Mouse (Mus musculus) megakaryocyte, embryonic 14.5 days (primary cell): ENCODE results near the gene Lyrm4.

Experiments used
- FLI1 ChIP-seq: IDR thresholded peaks from 2 replicates; pipeline ENCODE4 v1.6.1; 2012; ENCODE audit warnings: low read length, inconsistent platforms, mixed read lengths
- GATA1 ChIP-seq: IDR thresholded peaks from 3 replicates; pipeline ENCODE4 v1.6.1; 2012; ENCODE audit warnings: mixed read lengths, low read length, inconsistent platforms, borderline replicate concordance

DNA sequence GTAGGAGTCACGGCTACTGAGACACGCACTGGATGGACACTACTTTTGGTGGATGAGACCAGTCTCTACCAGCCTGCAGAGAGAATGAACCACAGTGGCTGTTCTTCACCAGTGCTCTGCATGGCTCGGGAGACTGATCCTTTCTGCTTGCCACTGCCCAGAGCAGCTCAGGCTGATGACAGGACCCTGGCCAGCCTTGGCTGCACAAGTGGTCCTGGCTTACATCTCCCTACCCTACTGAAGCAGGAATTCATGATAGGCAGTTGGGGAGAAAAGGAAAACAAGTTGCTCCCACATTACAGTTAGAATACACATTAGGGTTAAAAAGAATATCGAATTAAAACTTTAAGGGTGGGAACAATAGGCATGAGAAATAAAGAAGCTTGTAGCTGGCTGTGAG is 119.7 kb downstream of the Lyrm4 start:
- TF ChIP-seq GATA1: no peak
- TF ChIP-seq FLI1: no peak
